Mouse (Mus musculus) regulatory T cell (primary cell): Measurements from ENCODE around the gene Tex9.
"Not testable (repeated sequence)": the region's sequence is repeated elsewhere in the genome, so short reads cannot be mapped to it uniquely, and the experiment has no call there.

Experiments used
- in situ Hi-C: fragments of 300-600 bp; cut with MboI, MseI; formaldehyde crosslinking; loops from one replicate; pipeline ENCODE4 v1.15.1; 2025; ENCODE audit warnings: high pct_unique_total_duplicates

Tex9 gene

GRCm38 (mm10) chr9:72479276-72479675 lies 12.7 kb downstream of the Tex9 start:
- in situ Hi-C loops = no loop called here

GRCm38 (mm10) chr9:72477306-72477705 lies 14.7 kb downstream of the Tex9 start:
- in situ Hi-C loops = no loop called here

GRCm38 (mm10) chr9:72475511-72475910 lies 16.5 kb downstream of the Tex9 start:
- in situ Hi-C loops = no loop called here

- in situ Hi-C loops = no loop called here
Observed at GRCm38 (mm10) chr9:72469851-72470250, 22.2 kb downstream of the Tex9 start.

- in situ Hi-C loops = no loop called here
Observed at GRCm38 (mm10) chr9:72468616-72469015, 23.4 kb downstream of the Tex9 start.

GRCm38 (mm10) chr9:72467551-72468407 lies 24.2 kb downstream of the Tex9 start:
- in situ Hi-C loops = no loop called here

GRCm38 (mm10) chr9:72465754-72466181 lies 26.2 kb downstream of the Tex9 start:
- in situ Hi-C loops = no loop called here

- in situ Hi-C loops = no loop called here
Observed at GRCm38 (mm10) chr9:72464806-72465205, 27.2 kb downstream of the Tex9 start.

- in situ Hi-C loops = no loop called here
Observed at GRCm38 (mm10) chr9:72462427-72462826, 29.6 kb downstream of the Tex9 start.

GRCm38 (mm10) chr9:72460767-72461166 lies 31.2 kb downstream of the Tex9 start:
- in situ Hi-C loops = no loop called here

- in situ Hi-C loops = no loop called here
Observed at GRCm38 (mm10) chr9:72459703-72460102, 32.3 kb downstream of the Tex9 start.

GRCm38 (mm10) chr9:72458233-72458632 lies 33.8 kb downstream of the Tex9 start:
- in situ Hi-C loops = no loop called here

- in situ Hi-C loops = no loop called here
Observed at GRCm38 (mm10) chr9:72456374-72456773, 35.6 kb downstream of the Tex9 start.

- in situ Hi-C loops = not testable (repeated sequence)
Observed at GRCm38 (mm10) chr9:72454281-72454680, 37.7 kb downstream of the Tex9 start.

- in situ Hi-C loops = no loop called here
Observed at GRCm38 (mm10) chr9:72451111-72451510, 40.9 kb downstream of the Tex9 start.

- in situ Hi-C loops = no loop called here
Observed at GRCm38 (mm10) chr9:72450363-72450762, 41.6 kb downstream of the Tex9 start.

- in situ Hi-C loops = no loop called here
Observed at GRCm38 (mm10) chr9:72449841-72450240, 42.2 kb downstream of the Tex9 start.

- in situ Hi-C loops = no loop called here
Observed at GRCm38 (mm10) chr9:72449367-72449766, 42.6 kb downstream of the Tex9 start.

GRCm38 (mm10) chr9:72448026-72448425 lies 44.0 kb downstream of the Tex9 start:
- in situ Hi-C loops = no loop called here

GRCm38 (mm10) chr9:72441927-72442715 lies 49.9 kb downstream of the Tex9 start:
- in situ Hi-C loops = no loop called here

- in situ Hi-C loops = no loop called here
Observed at GRCm38 (mm10) chr9:72440948-72441926, 50.8 kb downstream of the Tex9 start.
